Mouse (Mus musculus) kidney, embryonic 16.5 days (tissue): ENCODE results near the gene Fa2h. TPM values are rescaled to one million over a fixed set of nuclear protein-coding genes. Genes with fewer than 3 reads are reported as not detected.
"Not testable (repeated sequence)": the region's sequence is repeated elsewhere in the genome, so short reads cannot be mapped to it uniquely, and the experiment has no call there.

ENCODE experiments used
- ATAC-seq: fragments of 200-750 bp; cut with Nextera tagmentation; 2 replicates; pipeline ENCODE4 v1.8.0; 2017; ENCODE audit warnings: moderate TSS enrichment; ENCODE audit not compliant: low FRiP score, low TSS enrichment
- H3K27ac ChIP-seq: fragments of 300-500 bp; sonication (generic); 2 replicates; pipeline ENCODE4 v1.5.1; 2014; ENCODE audit warnings: low read length
- H3K27me3 ChIP-seq: fragments of 300-500 bp; sonication (generic); 2 replicates; pipeline ENCODE4 v1.6.1; 2014; ENCODE audit warnings: low read length, control low read depth, mixed read lengths; ENCODE audit not compliant: insufficient read depth
- H3K36me3 ChIP-seq: fragments of 300-500 bp; sonication (generic); 2 replicates; pipeline ENCODE4 v1.6.1; 2014; ENCODE audit warnings: low read length, control low read depth, mixed read lengths; ENCODE audit not compliant: insufficient read depth
- H3K4me1 ChIP-seq: fragments of 300-500 bp; sonication (generic); 2 replicates; pipeline ENCODE4 v1.6.1; 2014; ENCODE audit warnings: low read length, control low read depth, mixed read lengths; ENCODE audit not compliant: insufficient read depth
- H3K4me2 ChIP-seq: fragments of 300-500 bp; sonication (generic); replicated peaks from 2 replicates; pipeline ENCODE4 v1.6.1; 2014; ENCODE audit warnings: low read depth, low read length
- H3K4me3 ChIP-seq: fragments of 300-500 bp; sonication (generic); 2 replicates; pipeline ENCODE4 v1.5.1; 2014; ENCODE audit warnings: mild to moderate bottlenecking, low read length
- H3K9ac ChIP-seq: fragments of 300-500 bp; sonication (generic); replicated peaks from 2 replicates; pipeline ENCODE4 v1.6.1; 2014; ENCODE audit warnings: low read length
- H3K9me3 ChIP-seq: fragments of 300-500 bp; sonication (generic); 2 replicates; pipeline ENCODE4 v1.6.1; 2016; ENCODE audit warnings: low read length, control low read depth
- WGBS: fragments of 180-500 bp; shearing (Covaris S2); extraction: QIAGEN DNeasy Blood & Tissue Kit; methylation state at CpG from one replicate; pipeline ENCODE4 v1.1.7; 2014; 5-methylcytosine and 5-hydroxymethylcytosine counted together
- polyA plus RNA-seq: library from polyadenylated mRNA; unstranded; fragments of >200 nt; fragmentation: Nextera tagmentation; extraction: Ambion mirVana; gene quantifications from 2 replicates; pipeline ENCODE4 v1.2.1, GENCODE M21; 2015

Gene Fa2h
- polyA plus RNA-seq, 1 experiment from 2014 or later, result 1.8 TPM

- no peak for ATAC-seq
- Histone ChIP-seq H3K4me3 (no peak overlapping the region), H3K4me1 (no peaks in the 10 kb centered on the region), H3K4me2 (no peak overlapping the region), H3K27ac (no peak overlapping the region), H3K9me3 (no peaks in the 10 kb centered on the region), H3K27me3 (no peaks in the 10 kb centered on the region), H3K9ac (no peak overlapping the region), H3K36me3 (no peaks in the 10 kb centered on the region)
- WGBS, result 31% methylated on average over 5 of the region's 5 CpGs
These were observed 88.4 kb downstream of the Fa2h start for GRCm38 (mm10) chr8:111305031-111305730.

GRCm38 (mm10) chr8:111304359-111304758 is 89.3 kb downstream of the Fa2h start:
- Histone ChIP-seq H3K27me3 (no peaks in the 10 kb centered on the region), H3K9me3 (no peaks in the 10 kb centered on the region), H3K9ac (no peak overlapping the region), H3K27ac (no peak overlapping the region), H3K4me2 (no peak overlapping the region), H3K4me3 (no peak overlapping the region), H3K36me3 (no peaks in the 10 kb centered on the region), H3K4me1 (no peaks in the 10 kb centered on the region)
- ATAC-seq, result no peak
- 90% methylated on average over 3 of the region's 3 CpGs for WGBS

- WGBS, result 76% methylated on average over 5 of the region's 5 CpGs
- not testable (repeated sequence) for ATAC-seq, H3K4me3 ChIP-seq
These were observed 90.4 kb downstream of the Fa2h start for GRCm38 (mm10) chr8:111303076-111303803.

GRCm38 (mm10) chr8:111300597-111301546 is 92.8 kb downstream of the Fa2h start:
- Histone ChIP-seq H3K9me3 (no peaks in the 10 kb centered on the region), H3K4me3 (peak overlapping the region; percentile 94; the same call in 1 of the 2 replicates), H3K4me1 (peaks cover 9% of the 10 kb centered on the region), H3K4me2 (peak overlapping the region; percentile 51), H3K27ac (peak overlapping the region; percentile 84), H3K27me3 (no peaks in the 10 kb centered on the region), H3K9ac (peak overlapping the region; percentile 53; the same call in 1 of the 2 replicates), H3K36me3 (peaks cover 11% of the 10 kb centered on the region)
- ATAC-seq, result no peak
- 61% methylated on average over 11 of the region's 11 CpGs for WGBS

More at GRCm38 (mm10) chr8:111303076-111303803, 90.4 kb downstream of the Fa2h start:
- not testable (repeated sequence) for H3K4me1 ChIP-seq, H3K36me3 ChIP-seq, H3K27me3 ChIP-seq, H3K4me2 ChIP-seq, H3K9me3 ChIP-seq, H3K27ac ChIP-seq, H3K9ac ChIP-seq

GRCm38 (mm10) chr8:111299821-111300568 is 93.6 kb downstream of the Fa2h start, which contains the start of gene Rfwd3:
TSS of gene Rfwd3 (minus strand) at chr8:111300222.
- H3K27me3 ChIP-seq, result no peaks in the 10 kb centered on the region
- H3K4me3 ChIP-seq, result peak within 1 kb of the TSS; percentile 94
- 0% methylated on average over 58 of the region's 67 CpGs for WGBS
- peak within 1 kb of the TSS; percentile 94 for H3K27ac ChIP-seq
- peaks cover 9% of the 10 kb centered on the region for H3K4me1 ChIP-seq
- peaks cover 16% of the 10 kb centered on the region for H3K36me3 ChIP-seq
- no peaks in the 10 kb centered on the region for H3K9me3 ChIP-seq
- peak within 1 kb of the TSS; percentile 64 for H3K4me2 ChIP-seq
- ATAC-seq, result peak; percentile 99
- H3K9ac ChIP-seq, result peak within 1 kb of the TSS; percentile 96

- H3K36me3 ChIP-seq, result peaks cover 21% of the 10 kb centered on the region
- H3K4me2 ChIP-seq, result peak overlapping the region; percentile 64
- H3K27ac ChIP-seq, result peak overlapping the region; percentile 94
- ATAC-seq, result peak; percentile 29; the same call in 1 of the 2 replicates
- no peaks in the 10 kb centered on the region for H3K9me3 ChIP-seq
- peak overlapping the region; percentile 94 for H3K4me3 ChIP-seq
- under 1% methylated on average over 28 of the region's 28 CpGs for WGBS
- H3K4me1 ChIP-seq, result peaks cover 9% of the 10 kb centered on the region
- peak overlapping the region; percentile 96 for H3K9ac ChIP-seq
- H3K27me3 ChIP-seq, result no peaks in the 10 kb centered on the region
These were observed 94.2 kb downstream of the Fa2h start for GRCm38 (mm10) chr8:111299363-111299820.

GRCm38 (mm10) chr8:111298011-111298410 is 95.6 kb downstream of the Fa2h start:
- WGBS, result 79% methylated on average over 1 of the region's 1 CpGs
- ATAC-seq, result no peak
- H3K27ac ChIP-seq, result no peak overlapping the region
- no peaks in the 10 kb centered on the region for H3K27me3 ChIP-seq
- H3K4me3 ChIP-seq, result no peak overlapping the region
- H3K9ac ChIP-seq, result no peak overlapping the region
- peaks cover 9% of the 10 kb centered on the region for H3K4me1 ChIP-seq
- peaks cover 33% of the 10 kb centered on the region for H3K36me3 ChIP-seq
- 0 out of 2 replicates have a peak overlapping the region, but pooled peaks have one; percentile 64 for H3K4me2 ChIP-seq
- H3K9me3 ChIP-seq, result no peaks in the 10 kb centered on the region
